Mouse (Mus musculus) ES-Bruce4 (cell line): ENCODE measurements around the gene Apof.

Source experiments
- CTCF ChIP-seq: IDR thresholded peaks from one replicate; pipeline ENCODE4 v1.8.1; 2011; ENCODE audit warnings: low read depth, low read length
- POLR2A ChIP-seq: IDR thresholded peaks from one replicate; pipeline ENCODE4 v1.8.1; 2011; ENCODE audit warnings: low read length; ENCODE audit not compliant: insufficient read depth

DNA sequence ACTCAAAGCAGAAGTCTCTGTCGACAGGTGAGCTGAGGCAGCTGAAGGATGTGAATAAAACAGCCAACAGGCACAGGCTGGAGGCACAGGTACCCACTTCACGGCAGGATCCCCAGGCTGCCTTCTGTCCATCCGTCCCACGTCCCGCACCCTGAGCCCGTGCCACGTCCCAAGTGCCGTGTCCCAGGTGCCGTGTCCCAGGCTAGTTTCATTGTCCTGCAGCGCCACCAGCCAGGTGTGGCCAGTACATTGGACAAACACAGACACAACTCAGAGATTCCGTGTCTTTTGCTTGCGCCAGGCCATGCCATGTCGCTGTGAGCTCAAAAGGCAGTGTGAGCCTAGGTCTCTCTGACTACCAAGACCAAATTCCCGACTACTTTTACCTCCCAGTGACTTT, 13.2 kb downstream of the Apof start:
- TF ChIP-seq POLR2A (no peak), CTCF (no peak)
